15 mouse cellular contexts compared by ENCODE assay signal in genomic region chr4:98743906-98744210, GRCm38 (mm10). TPM values are rescaled to one million over a fixed set of nuclear protein-coding genes. Genes with fewer than 3 reads are reported as not detected.
DNase-seq lines count a peak whose midpoint lies in the region; ATAC-seq lines count a peak whose summit lies in the region.
"Had no signal": no experiment of that assay in that cellular context is flagged by ENCODE, and none has a peak within 500 bp of the region (broad histone marks: within the 10 kb centered on the region; RNA-seq: fewer than 3 reads in every experiment).

No protein-coding gene starts in this region.

- H3K4me1 ChIP-seq in kidney, embryonic 14.5 days (ENCODE audit: control insufficient read depth, insufficient read depth, low read length) = peaks cover 9% of the 10 kb centered on the region; the same call in 1 of the 2 replicates
- peaks cover 19% of the 10 kb centered on the region for H3K4me1 ChIP-seq in embryonic facial prominence, embryonic 10.5 days
- H3K4me1 ChIP-seq in neural tube, embryonic 13.5 days (replicated peaks) = peaks cover 9% of the 10 kb centered on the region

- H3K27ac ChIP-seq in kidney, embryonic 14.5 days (ENCODE audit: low read depth, low read length) = peak overlapping the region; percentile 37; the same call in 1 of the 2 replicates
- H3K27ac ChIP-seq in embryonic facial prominence, embryonic 10.5 days (replicated peaks) = peak overlapping the region; percentile 58
- peak overlapping the region; percentile 23; the same call in 1 of the 2 replicates for H3K27ac ChIP-seq in neural tube, embryonic 13.5 days (replicated peaks)
- H3K27ac ChIP-seq: heart, adult 2 months; hindbrain, postnatal 0 days; neural tube, embryonic 12.5 days had no signal

- DNase-seq in kidney, postnatal 25 days = no peak
- peak; percentile 42 for DNase-seq in ovary, adult 18-20 months (ENCODE audit: low spot score)
- DNase-seq in ovary, postnatal 14 days (ENCODE audit: low spot score) = no peak
- DNase-seq in embryonic facial prominence, embryonic 10.5 days (ENCODE audit: low spot score) = peak; percentile 70
- no peak for DNase-seq in cerebellum, postnatal 4 days (ENCODE audit: low spot score in 2 of 2)
- DNase-seq in gastrocnemius, postnatal 25 days = no peak
- DNase-seq: heart, adult 2 months had no signal

- no peak overlapping the region for H3K4me2 ChIP-seq in kidney, embryonic 14.5 days (replicated peaks; ENCODE audit: low read depth, low read length)
- H3K4me2 ChIP-seq in neural tube, embryonic 13.5 days = no peak overlapping the region
- H3K4me2 ChIP-seq: liver, embryonic 11.5 days; midbrain, embryonic 11.5 days; neural tube, embryonic 12.5 days had no signal

- peak; percentile 66; the same call in 1 of the 2 replicates for ATAC-seq in kidney, embryonic 14.5 days (ENCODE audit: low FRiP score, low TSS enrichment)
- ATAC-seq in neural tube, embryonic 13.5 days (ENCODE audit: low read depth) = no peak
- ATAC-seq: activated CD4-positive, CD25-positive, alpha-beta regulatory T cell, adult 4 months; hindbrain, postnatal 0 days had no signal

- H3K9me3 ChIP-seq in kidney, embryonic 14.5 days (ENCODE audit: control insufficient read depth, low read length) = no peaks in the 10 kb centered on the region
- H3K9me3 ChIP-seq in embryonic facial prominence, embryonic 10.5 days = no peaks in the 10 kb centered on the region
- no peaks in the 10 kb centered on the region for H3K9me3 ChIP-seq in neural tube, embryonic 13.5 days
- H3K9me3 ChIP-seq: neural tube, embryonic 12.5 days had no signal

- no peaks in the 10 kb centered on the region for H3K36me3 ChIP-seq in kidney, embryonic 14.5 days (ENCODE audit: control insufficient read depth, insufficient read depth, low read length)
- H3K36me3 ChIP-seq in embryonic facial prominence, embryonic 10.5 days (replicated peaks) = no peaks in the 10 kb centered on the region
- H3K36me3 ChIP-seq in neural tube, embryonic 13.5 days = no peaks in the 10 kb centered on the region
- H3K36me3 ChIP-seq: neural tube, embryonic 12.5 days had no signal

- no peak overlapping the region for H3K9ac ChIP-seq in kidney, embryonic 14.5 days (ENCODE audit: low read depth, low read length)
- H3K9ac ChIP-seq in neural tube, embryonic 13.5 days = no peak overlapping the region
- H3K9ac ChIP-seq: neural tube, embryonic 12.5 days had no signal

- WGBS in kidney, embryonic 14.5 days = 17% methylated on average over 7 of the region's 7 CpGs
- 18% methylated on average over 7 of the region's 7 CpGs for WGBS in embryonic facial prominence, embryonic 10.5 days
- WGBS in neural tube, embryonic 13.5 days = 27% methylated on average over 7 of the region's 7 CpGs

- no peak overlapping the region for H3K4me3 ChIP-seq in kidney, embryonic 14.5 days (ENCODE audit: low read length)
- no peak overlapping the region for H3K4me3 ChIP-seq in embryonic facial prominence, embryonic 10.5 days
- no peak overlapping the region for H3K4me3 ChIP-seq in neural tube, embryonic 13.5 days
- H3K4me3 ChIP-seq: heart, adult 2 months; neural tube, embryonic 12.5 days had no signal

- no peaks in the 10 kb centered on the region for H3K27me3 ChIP-seq in kidney, embryonic 14.5 days (ENCODE audit: control insufficient read depth, insufficient read depth, low read length)
- no peaks in the 10 kb centered on the region for H3K27me3 ChIP-seq in embryonic facial prominence, embryonic 10.5 days (replicated peaks; ENCODE audit: low read depth, poor library complexity, severe bottlenecking)
- H3K27me3 ChIP-seq in neural tube, embryonic 13.5 days = no peaks in the 10 kb centered on the region
- H3K27me3 ChIP-seq: neural tube, embryonic 12.5 days had no signal

RNA-seq across cellular contexts. Expression of gene L1td1, which starts 17.3 kb away (rescaled TPM):
- polyA plus RNA-seq in kidney, embryonic 14.5 days (2014; fragmentation: Nextera tagmentation; extraction: Ambion mirVana) = 0.64 and 0.79 TPM in 2 replicates
- 0.35 and 0.44 TPM in 2 replicates for polyA plus RNA-seq in embryonic facial prominence, embryonic 10.5 days (2016; fragmentation: Nextera tagmentation; extraction: Ambion mirVana)
- polyA plus RNA-seq in neural tube, embryonic 13.5 days (2015; fragmentation: Nextera tagmentation; extraction: Ambion mirVana) = not detected in 2 replicates
- total RNA-seq in gastrocnemius, postnatal 25 days (2021) = not detected
- total RNA-seq: common myeloid progenitor, adult 5-6 weeks had no signal
- polyA plus RNA-seq: activated CD4-positive, CD25-positive, alpha-beta regulatory T cell, adult 4 months; heart, adult 2 months; midbrain, embryonic 11.5 days; neural tube, embryonic 12.5 days had no signal

Comparison
In these comparisons a context has a peak if more than half of its experiments do, and no peak if none do; other contexts are left out.
1. DNase-seq: peak in ovary, adult 18-20 months (single experiment) and embryonic facial prominence, embryonic 10.5 days (single experiment); none in kidney, postnatal 25 days (0 of 2), ovary, postnatal 14 days (single experiment), cerebellum, postnatal 4 days (0 of 2) and gastrocnemius, postnatal 25 days (single experiment).
2. Peak in every context shown above with its lines, with median percentiles within 50 percentile points of each other: H3K27ac ChIP-seq.